Mouse (Mus musculus) adrenal gland, adult 8-10 months (tissue): ENCODE data around the gene Tekt5. TPM values are rescaled to one million over a fixed set of nuclear protein-coding genes. Genes with fewer than 3 reads are reported as not detected.

Experiments
- DNase-seq: peaks from one replicate; pipeline ENCODE4 v3.0.0; 2022
- total RNA-seq, 4 experiments: library from RNA; stranded (reverse); gene quantifications; 2 replicates each; pipeline ENCODE4 v1.2.4; 2022

Tekt5 gene
- not detected for total RNA-seq

GRCm38 (mm10) chr16:10394699-10395540 is at the start of gene Tekt5:
Tekt5 (minus strand) TSS chr16:10395490.
- no peak for DNase-seq

GRCm38 (mm10) chr16:10443723-10444122 is 48.4 kb upstream of the Tekt5 start:
- DNase-seq, result no peak

GRCm38 (mm10) chr16:10441761-10442160 is 46.5 kb upstream of the Tekt5 start:
- DNase-seq, result no peak

DNA sequence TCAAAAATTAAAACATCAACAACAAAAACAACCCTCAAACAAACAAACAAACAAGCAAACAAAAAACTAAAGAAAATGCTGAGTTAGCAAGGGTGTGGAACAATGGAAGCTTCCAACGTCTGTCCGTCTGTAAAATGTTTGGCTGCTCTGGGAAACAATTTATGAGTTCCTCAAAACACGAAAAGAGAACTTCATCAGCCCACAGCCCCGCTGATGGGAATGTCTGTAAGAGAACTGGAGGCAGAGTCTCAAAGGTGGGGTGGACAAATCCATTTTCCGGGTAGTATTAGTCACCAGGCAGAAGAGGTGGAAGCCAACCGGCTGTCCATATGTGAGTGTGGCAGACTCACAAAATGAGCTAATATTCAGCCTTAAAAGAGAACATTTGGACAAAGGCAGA is 46.0 kb upstream of the Tekt5 start:
- no peak for DNase-seq

- DNase-seq, result no peak
Measured at GRCm38 (mm10) chr16:10438055-10438454, 42.8 kb upstream of the Tekt5 start.

DNA sequence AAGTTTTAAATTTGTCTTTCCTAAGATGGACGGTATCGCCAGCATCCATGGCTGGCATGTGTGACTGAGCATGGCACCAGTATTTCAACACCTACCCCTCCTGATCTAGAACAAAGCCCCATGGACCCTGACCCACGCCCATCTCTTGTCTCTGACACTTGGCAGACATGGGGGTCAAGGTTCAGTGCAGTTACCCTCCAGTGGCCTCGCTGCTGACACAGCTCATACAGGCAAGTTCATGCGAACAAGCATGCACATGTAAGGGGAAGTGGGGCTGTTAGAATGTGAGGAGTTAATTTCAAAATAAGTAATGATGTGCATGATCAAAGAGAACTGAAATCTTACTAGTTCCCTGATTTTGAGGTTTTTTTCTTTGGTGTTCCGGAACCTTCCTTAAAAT is 40.9 kb upstream of the Tekt5 start:
- DNase-seq, result no peak

GRCm38 (mm10) chr16:10433344-10433743 is 38.1 kb upstream of the Tekt5 start:
- DNase-seq, result no peak

DNA sequence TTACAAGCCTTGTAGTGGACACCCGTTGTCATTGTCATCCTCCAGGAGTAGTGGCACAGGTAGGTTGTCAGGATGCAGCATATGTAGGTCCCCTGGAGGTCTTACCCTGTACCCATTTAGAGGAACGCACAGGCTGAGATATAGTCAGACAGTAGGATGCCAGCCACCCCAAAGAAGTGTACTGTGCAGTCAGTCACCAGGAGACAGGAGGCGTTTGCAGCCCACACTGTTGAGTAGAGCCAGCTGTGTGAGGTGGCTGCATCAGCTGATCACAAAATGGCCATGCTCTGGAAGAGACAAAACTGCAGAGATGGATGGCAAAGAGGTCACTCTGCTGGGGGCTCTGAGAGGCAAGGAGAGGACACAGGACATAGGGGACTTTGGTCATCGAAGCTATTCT is 37.1 kb upstream of the Tekt5 start:
- DNase-seq, result no peak

GRCm38 (mm10) chr16:10431911-10432310 is 36.6 kb upstream of the Tekt5 start:
- DNase-seq, result no peak

DNA sequence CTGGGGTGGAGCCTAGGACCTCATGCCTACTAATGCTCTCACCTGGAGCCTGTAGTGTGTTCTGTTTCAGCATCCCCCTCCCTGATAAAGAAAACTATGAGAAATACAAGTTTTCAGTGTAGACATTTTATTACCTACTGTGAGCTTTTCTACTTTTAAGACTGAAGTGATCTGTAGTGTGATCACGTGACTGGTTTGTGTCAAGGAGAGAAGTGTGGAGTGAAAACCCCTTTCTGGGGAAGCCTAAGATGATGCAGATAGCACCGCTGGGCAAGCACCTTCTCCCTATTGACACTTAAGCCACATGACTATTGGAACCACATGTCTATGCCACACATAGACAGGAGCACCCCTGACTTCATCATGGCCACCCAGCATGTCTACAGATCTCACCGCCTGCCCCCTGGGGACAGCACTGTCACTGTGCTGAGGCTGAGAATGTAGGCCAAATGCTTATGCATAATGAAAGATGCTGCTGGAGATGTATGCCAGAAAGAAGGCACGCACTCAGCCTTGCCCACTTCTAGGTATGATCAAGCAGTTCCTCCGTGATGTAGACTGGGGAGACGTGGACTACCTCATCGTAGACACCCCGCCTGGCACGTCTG is 25.3 kb upstream of the Tekt5 start:
- DNase-seq, result no peak

DNA sequence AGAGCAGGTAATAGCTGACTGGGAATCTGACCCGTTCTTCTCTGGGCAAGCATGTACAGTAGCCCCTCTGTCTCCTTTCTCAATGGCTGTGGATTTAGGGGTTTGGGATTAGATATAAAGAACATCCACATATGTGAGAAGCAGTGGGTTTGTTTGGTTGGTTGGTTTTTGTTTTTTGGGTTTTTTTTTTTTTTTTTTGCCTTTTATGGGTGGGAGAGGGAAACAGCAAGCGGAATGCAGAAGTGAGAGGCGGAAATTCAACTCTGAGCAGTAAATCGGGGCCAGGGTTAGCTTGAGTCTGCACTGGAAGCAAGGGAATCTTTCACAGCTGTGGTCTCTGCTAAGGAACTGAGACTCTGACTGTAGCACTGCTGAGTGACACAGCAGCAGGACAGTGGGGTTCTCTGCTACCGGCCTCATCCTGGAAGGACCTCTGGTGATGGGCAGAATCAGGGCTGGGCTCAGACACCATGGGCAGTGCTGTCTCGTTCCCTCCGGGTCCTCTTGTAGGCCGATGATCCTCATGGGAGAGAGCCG is 22.5 kb upstream of the Tekt5 start:
- DNase-seq, result no peak

GRCm38 (mm10) chr16:10416866-10417265 is 21.6 kb upstream of the Tekt5 start:
- no peak for DNase-seq

DNA sequence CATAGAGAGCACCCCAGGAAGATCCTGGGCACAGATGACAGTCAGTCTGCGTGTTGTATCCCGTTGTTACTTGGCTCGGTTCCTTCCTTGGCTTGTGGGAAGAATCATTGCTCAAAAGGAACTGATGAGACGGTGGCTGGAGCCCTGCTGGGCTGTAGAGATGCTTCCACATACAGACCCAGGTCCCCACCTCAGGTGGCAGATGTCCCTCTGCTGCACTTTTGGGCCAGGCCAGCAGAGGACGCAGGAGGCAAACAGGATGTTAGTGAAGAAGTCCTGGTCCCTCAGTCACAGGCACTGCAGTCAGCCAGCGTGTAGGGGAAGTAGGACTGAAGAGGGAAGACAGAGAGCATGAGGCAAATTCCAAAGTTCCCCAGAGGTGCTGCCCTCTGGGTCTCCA is 20.7 kb upstream of the Tekt5 start:
- DNase-seq, result no peak

GRCm38 (mm10) chr16:10411764-10412746 is 16.8 kb upstream of the Tekt5 start, which contains the start of gene Nubp1:
Nubp1 (plus strand) TSS chr16:10411948.
- peak; percentile 90 for DNase-seq

DNA sequence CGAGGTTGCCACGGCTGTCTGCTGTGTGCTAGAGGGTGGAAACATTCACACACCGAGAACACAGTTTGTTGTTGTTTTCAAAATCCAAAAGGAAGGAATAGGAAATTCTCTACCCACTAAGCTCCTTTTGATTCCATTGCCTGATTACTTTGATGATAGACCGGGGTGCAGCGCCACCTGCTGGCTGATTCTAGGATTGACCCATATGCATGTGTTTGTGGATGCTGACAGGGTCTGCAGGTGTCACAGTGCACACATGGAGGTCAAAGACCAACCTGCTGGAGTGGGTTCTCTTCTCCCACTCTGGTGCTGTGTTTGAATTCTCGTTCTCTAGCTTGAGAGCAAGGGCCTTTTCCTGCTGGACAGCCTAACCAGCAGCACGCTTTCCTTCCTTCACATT is 3.9 kb upstream of the Tekt5 start:
- DNase-seq, result peak; percentile 52

DNA sequence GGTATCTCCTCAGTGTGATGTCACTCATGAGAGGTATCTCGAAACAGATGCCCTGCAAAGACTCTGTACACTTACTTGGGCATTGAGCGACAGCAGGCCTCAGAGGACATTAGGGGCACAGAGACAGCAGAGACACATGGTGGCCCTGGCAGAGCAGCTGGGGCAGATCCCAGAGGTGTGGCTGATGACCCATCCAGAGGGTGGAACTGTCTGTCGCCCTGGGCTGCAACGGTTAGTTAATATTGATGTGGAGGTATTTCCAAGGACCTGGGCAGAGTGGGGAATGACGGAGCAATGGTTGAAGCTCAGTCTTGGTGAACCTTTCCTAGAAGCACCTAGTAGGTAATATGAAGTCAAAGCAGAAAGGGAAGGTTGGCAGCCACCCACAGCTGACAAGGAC is 3.5 kb upstream of the Tekt5 start:
- DNase-seq, result no peak

- DNase-seq, result no peak
Measured at GRCm38 (mm10) chr16:10392587-10392986, 2.7 kb downstream of the Tekt5 start.

DNA sequence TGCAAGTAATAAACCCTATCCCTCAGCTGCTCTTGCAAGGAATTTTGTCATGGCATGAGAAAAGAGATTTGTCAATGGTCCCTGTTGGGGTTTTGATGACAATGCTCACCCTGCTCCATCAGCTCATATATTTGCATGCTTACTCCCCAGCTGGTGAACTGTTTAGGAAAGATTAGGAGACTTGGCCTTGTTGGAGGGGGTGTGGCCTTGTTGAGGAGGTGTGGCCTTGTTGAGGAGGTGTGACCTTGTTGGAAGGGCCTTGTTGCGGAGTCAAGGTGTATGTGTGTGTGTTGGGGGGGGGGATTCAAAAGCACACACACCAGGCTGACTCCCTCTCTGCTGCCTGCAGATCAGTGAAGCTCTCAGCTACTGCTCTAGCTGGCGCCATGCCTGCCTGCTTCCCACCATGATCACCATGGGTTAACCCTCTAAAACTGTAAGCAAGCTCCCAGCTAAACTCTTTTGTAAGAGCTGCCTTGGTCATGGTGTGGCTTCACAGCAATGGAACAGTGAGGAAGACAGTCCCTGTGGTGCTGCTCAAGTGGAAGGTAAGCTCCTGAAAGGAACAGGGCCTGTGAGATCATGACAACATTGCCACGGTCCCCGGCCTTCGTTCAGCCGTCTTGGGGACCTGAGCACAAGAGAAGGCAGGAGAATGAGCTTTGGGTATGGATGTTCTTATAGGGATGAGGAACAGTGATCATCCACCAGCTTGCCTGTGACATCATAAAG is 6.5 kb downstream of the Tekt5 start:
- DNase-seq, result no peak

GRCm38 (mm10) chr16:10385261-10385660 is 10.0 kb downstream of the Tekt5 start:
- DNase-seq, result no peak

DNA sequence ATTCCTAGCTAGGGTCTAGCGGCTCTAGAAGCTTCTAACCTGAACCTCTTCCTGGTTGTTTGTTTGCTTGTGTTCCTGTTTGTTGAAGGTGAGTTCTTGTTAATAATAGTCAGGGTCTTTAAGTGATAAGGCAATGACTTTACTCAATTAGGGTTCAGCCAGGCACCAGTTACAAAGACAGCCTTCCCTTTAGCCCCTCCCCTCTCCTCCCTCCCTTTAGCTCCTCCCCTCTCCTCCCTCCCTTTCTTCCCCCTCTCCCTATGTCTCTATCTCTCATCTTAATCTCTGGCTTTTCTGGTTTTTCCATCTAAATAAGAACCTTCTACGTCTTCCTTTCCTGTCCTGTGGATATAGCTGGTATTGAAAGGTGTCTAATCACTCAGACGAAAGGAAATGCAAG is 10.7 kb downstream of the Tekt5 start:
- DNase-seq, result no peak

DNA sequence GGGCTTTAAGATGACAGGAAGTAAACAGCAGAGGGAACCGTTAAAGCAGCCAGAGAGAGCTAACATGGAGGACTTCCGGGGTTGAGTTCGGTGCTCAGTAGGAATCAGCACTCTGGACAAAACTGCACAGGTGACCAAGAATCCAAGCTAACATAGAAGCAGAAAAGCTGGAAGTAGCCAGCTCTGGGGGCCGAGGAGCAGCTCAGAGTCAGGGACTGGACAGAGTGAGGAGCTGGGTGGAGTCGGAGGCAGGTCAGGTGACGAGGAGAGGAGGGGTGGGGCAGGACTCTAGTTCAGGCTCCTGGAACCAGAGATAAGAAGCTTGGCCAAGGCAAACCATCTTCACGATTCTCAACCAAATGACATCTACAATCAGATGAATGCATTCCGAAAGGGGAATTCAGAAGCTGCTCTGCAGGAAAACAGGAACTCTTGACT is 11.2 kb downstream of the Tekt5 start:
- no peak for DNase-seq

GRCm38 (mm10) chr16:10379531-10379930 is 15.8 kb downstream of the Tekt5 start:
- DNase-seq, result no peak
